Mouse (Mus musculus): ENCODE measurements around the gene Smap2. TPM values are rescaled to one million over a fixed set of nuclear protein-coding genes. Genes with fewer than 3 reads are reported as not detected.

Gene Smap2
- total RNA-seq, 2 experiments from 2014 or later, result 42.2 to 42.4 TPM

GRCm38 (mm10) chr4:120924554-120925299, 92.3 kb downstream of the Smap2 start, which contains the start of gene Exo5:
Gene Exo5 (minus strand): TSS chr4:120925017.
- intact Hi-C loops (cut with DNase I), result no loop called here
- DNase-seq (ENCODE audit: low spot score), result peak; percentile 83

- intact Hi-C loops (cut with DNase I), result no loop called here
- DNase-seq (ENCODE audit: low spot score), result no peak
These were observed 95.6 kb downstream of the Smap2 start for GRCm38 (mm10) chr4:120921461-120921860.

Small RNA genes within 50 kb of the gene (microRNA-seq; reads per million reads assigned to microRNA genes)
- gene Mir7015, result 0.83 reads per million

Other genes with a start within 250 kb of the Smap2 start
- 10 to 100 TPM; 58.6 to 62.3 TPM for gene Nfyc, start 185.7 kb downstream of the Smap2 start, total RNA-seq (2021)
- under 1 TPM in 1 of 2 experiments, not detected in 1; 0.05 TPM for gene Rims3, start 162.4 kb downstream of the Smap2 start, total RNA-seq (2021)
- 1 to 10 TPM; 3.9 to 4.4 TPM for gene Exo5, start 92.2 kb downstream of the Smap2 start, total RNA-seq (2021)
- 1 to 10 TPM in 1 of 2 experiments, under 1 TPM in 1; 0.95 to 1.2 TPM for gene Zfp69, start 65.5 kb downstream of the Smap2 start, total RNA-seq (2021)
- not detected for gene Col9a2, start 22.1 kb upstream of the Smap2 start, total RNA-seq (2021)
- gene Zmpste24, start 81.0 kb upstream of the Smap2 start, total RNA-seq (2021), result 10 to 100 TPM; 20.1 to 23.4 TPM
- gene Tmco2, start 92.0 kb upstream of the Smap2 start, total RNA-seq (2021), result not detected
- 10 to 100 TPM in 1 of 2 experiments, 1 to 10 TPM in 1; 9.6 to 11.0 TPM for gene Rlf, start 197.8 kb upstream of the Smap2 start, total RNA-seq (2021)

All from heart, postnatal 25 days (tissue).